In genomic region chr8:82946658-82947057, GRCm38 (mm10) we compare ENCODE assay signal across 25 mouse cellular contexts.
DNase-seq lines count a peak whose midpoint lies in the region; ATAC-seq and TF ChIP-seq lines count a peak whose summit lies in the region.
"Had no signal": no experiment of that assay in that cellular context is flagged by ENCODE, and none has a peak within 500 bp of the region (broad histone marks: within the 10 kb centered on the region; RNA-seq: fewer than 3 reads in every experiment).

No protein-coding gene starts in this region.

- no peaks in the 10 kb centered on the region for H3K9me3 ChIP-seq in lung, embryonic 15.5 days
- no peaks in the 10 kb centered on the region for H3K9me3 ChIP-seq in lung, postnatal 0 days (ENCODE audit: low read length)
- H3K9me3 ChIP-seq in embryonic facial prominence, embryonic 12.5 days, result no peaks in the 10 kb centered on the region
- no peaks in the 10 kb centered on the region for H3K9me3 ChIP-seq in limb, embryonic 10.5 days (replicated peaks)
- H3K9me3 ChIP-seq in midbrain, embryonic 14.5 days (ENCODE audit: control insufficient read depth, low read length), result no peaks in the 10 kb centered on the region
- H3K9me3 ChIP-seq: G1E; heart, embryonic 15.5 days; limb, embryonic 15.5 days; liver, embryonic 15.5 days; midbrain, embryonic 12.5 days had no signal

- no peak for DNase-seq in lung, postnatal 0 days (ENCODE audit: low spot score)
- DNase-seq in limb, embryonic 10.5 days (ENCODE audit: low spot score), result no peak
- no peak for DNase-seq in urinary bladder, adult 18-20 months (ENCODE audit: low spot score in 2 of 2)
- DNase-seq in adrenal gland, postnatal 10 days, result no peak
- no peak for DNase-seq in midbrain, embryonic 14.5 days
- DNase-seq: adrenal gland, adult 2 months; B cell, adult 2 months; cerebellum, adult 2 months; cerebellum, postnatal 25 days; forebrain, postnatal 0 days; gastrocnemius, postnatal 25 days; heart, postnatal 36 days; kidney, adult 2 months; layer of hippocampus, postnatal 36 days; lung, postnatal 14 days had no signal

- H3K27me3 ChIP-seq in lung, embryonic 15.5 days, result no peaks in the 10 kb centered on the region
- no peaks in the 10 kb centered on the region for H3K27me3 ChIP-seq in lung, postnatal 0 days (replicated peaks; ENCODE audit: insufficient read depth, low read length)
- H3K27me3 ChIP-seq in embryonic facial prominence, embryonic 12.5 days, result no peaks in the 10 kb centered on the region
- no peaks in the 10 kb centered on the region for H3K27me3 ChIP-seq in limb, embryonic 10.5 days (ENCODE audit: low read depth, poor library complexity, severe bottlenecking)
- H3K27me3 ChIP-seq in midbrain, embryonic 14.5 days (ENCODE audit: control insufficient read depth, insufficient read depth, low read length), result no peaks in the 10 kb centered on the region
- H3K27me3 ChIP-seq: CH12.LX; heart, embryonic 15.5 days; limb, embryonic 15.5 days; liver, embryonic 15.5 days; midbrain, embryonic 12.5 days had no signal

- TF ChIP-seq CTCF in lung, postnatal 0 days (IDR thresholded peaks at IDR 0.05), result no peak

- H3K27ac ChIP-seq in lung, embryonic 15.5 days, result 0 out of 2 replicates have a peak overlapping the region, but pooled peaks have one; percentile 22
- H3K27ac ChIP-seq in lung, postnatal 0 days (ENCODE audit: low read length), result no peak overlapping the region
- 0 out of 2 replicates have a peak overlapping the region, but pooled peaks have one; percentile 9 for H3K27ac ChIP-seq in embryonic facial prominence, embryonic 12.5 days
- H3K27ac ChIP-seq in limb, embryonic 10.5 days, result peak overlapping the region; percentile 73
- H3K27ac ChIP-seq in midbrain, embryonic 14.5 days (replicated peaks; ENCODE audit: low read depth, low read length), result no peak overlapping the region
- H3K27ac ChIP-seq: heart, embryonic 15.5 days; hindbrain, embryonic 14.5 days; kidney, postnatal 0 days; limb, embryonic 15.5 days; liver, embryonic 15.5 days; midbrain, embryonic 12.5 days had no signal

- no peak for TF ChIP-seq EP300 in lung, postnatal 0 days (IDR thresholded peaks at IDR 0.05)

- H3K4me1 ChIP-seq in lung, embryonic 15.5 days, result peaks cover 36% of the 10 kb centered on the region
- peaks cover 9% of the 10 kb centered on the region; the same call in 1 of the 2 replicates for H3K4me1 ChIP-seq in lung, postnatal 0 days (ENCODE audit: insufficient read depth, low read depth, low read length)
- peaks cover 41% of the 10 kb centered on the region for H3K4me1 ChIP-seq in embryonic facial prominence, embryonic 12.5 days
- peaks cover 39% of the 10 kb centered on the region for H3K4me1 ChIP-seq in limb, embryonic 10.5 days
- H3K4me1 ChIP-seq in midbrain, embryonic 14.5 days (ENCODE audit: control insufficient read depth, insufficient read depth, low read length), result peaks cover 3% of the 10 kb centered on the region; the same call in 1 of the 2 replicates
- H3K4me1 ChIP-seq: liver, embryonic 15.5 days had no signal

- no peak overlapping the region for H3K9ac ChIP-seq in lung, embryonic 15.5 days
- no peak overlapping the region for H3K9ac ChIP-seq in lung, postnatal 0 days (replicated peaks; ENCODE audit: low read depth)
- H3K9ac ChIP-seq in embryonic facial prominence, embryonic 12.5 days, result no peak overlapping the region
- H3K9ac ChIP-seq in midbrain, embryonic 14.5 days (replicated peaks; ENCODE audit: low read length), result no peak overlapping the region
- H3K9ac ChIP-seq: forebrain, postnatal 0 days; heart, embryonic 15.5 days; hindbrain, embryonic 14.5 days; limb, embryonic 15.5 days; liver, embryonic 15.5 days; midbrain, embryonic 12.5 days had no signal

- ATAC-seq in lung, embryonic 15.5 days (ENCODE audit: borderline replicate concordance, extremely low read depth, low FRiP score, low TSS enrichment), result no peak
- ATAC-seq in lung, postnatal 0 days, result no peak
- no peak for ATAC-seq in embryonic facial prominence, embryonic 12.5 days (ENCODE audit: insufficient number of reproducible peaks, insufficient read depth, low FRiP score, low TSS enrichment)
- no peak for ATAC-seq in midbrain, embryonic 14.5 days (ENCODE audit: low FRiP score, low TSS enrichment)
- ATAC-seq: forebrain, postnatal 0 days had no signal

- H3K4me3 ChIP-seq in lung, embryonic 15.5 days, result no peak overlapping the region
- no peak overlapping the region for H3K4me3 ChIP-seq in lung, postnatal 0 days (ENCODE audit: low read depth, low read length)
- H3K4me3 ChIP-seq in embryonic facial prominence, embryonic 12.5 days, result no peak overlapping the region
- H3K4me3 ChIP-seq in limb, embryonic 10.5 days, result no peak overlapping the region
- H3K4me3 ChIP-seq in midbrain, embryonic 14.5 days (replicated peaks; ENCODE audit: low read depth, low read length), result no peak overlapping the region
- H3K4me3 ChIP-seq: heart, embryonic 15.5 days; limb, embryonic 15.5 days; liver, embryonic 15.5 days; midbrain, embryonic 12.5 days had no signal

- 69% methylated on average over 1 of the region's 1 CpGs for WGBS in lung, embryonic 15.5 days
- 57% methylated on average over 1 of the region's 1 CpGs for WGBS in lung, postnatal 0 days
- WGBS in embryonic facial prominence, embryonic 12.5 days, result 15% methylated on average over 1 of the region's 1 CpGs
- 13% methylated on average over 1 of the region's 1 CpGs for WGBS in limb, embryonic 10.5 days
- 97% methylated on average over 1 of the region's 1 CpGs for WGBS in midbrain, embryonic 14.5 days

- H3K36me3 ChIP-seq in lung, embryonic 15.5 days, result no peaks in the 10 kb centered on the region
- no peaks in the 10 kb centered on the region for H3K36me3 ChIP-seq in lung, postnatal 0 days (ENCODE audit: insufficient read depth, low read length)
- no peaks in the 10 kb centered on the region for H3K36me3 ChIP-seq in embryonic facial prominence, embryonic 12.5 days
- H3K36me3 ChIP-seq in limb, embryonic 10.5 days, result no peaks in the 10 kb centered on the region
- no peaks in the 10 kb centered on the region for H3K36me3 ChIP-seq in midbrain, embryonic 14.5 days (ENCODE audit: control insufficient read depth, insufficient read depth, low read length)
- H3K36me3 ChIP-seq: G1E; heart, embryonic 15.5 days; limb, embryonic 15.5 days; liver, embryonic 15.5 days; midbrain, embryonic 12.5 days had no signal

- no peak overlapping the region for H3K4me2 ChIP-seq in lung, embryonic 15.5 days
- no peak overlapping the region for H3K4me2 ChIP-seq in lung, postnatal 0 days (replicated peaks; ENCODE audit: low read depth, low read length)
- no peak overlapping the region for H3K4me2 ChIP-seq in embryonic facial prominence, embryonic 12.5 days (replicated peaks)
- H3K4me2 ChIP-seq in midbrain, embryonic 14.5 days (ENCODE audit: low read length), result no peak overlapping the region
- H3K4me2 ChIP-seq: heart, embryonic 15.5 days; hindbrain, embryonic 14.5 days; limb, embryonic 15.5 days; liver, embryonic 15.5 days; midbrain, embryonic 12.5 days had no signal

Comparison
In these comparisons a context has a peak if more than half of its experiments do, and no peak if none do; other contexts are left out.
1. H3K27ac ChIP-seq: peak in lung, embryonic 15.5 days (single experiment), embryonic facial prominence, embryonic 12.5 days (single experiment) and limb, embryonic 10.5 days (single experiment); none in lung, postnatal 0 days (single experiment) and midbrain, embryonic 14.5 days (single experiment).